Mouse (Mus musculus): ENCODE data around the gene Kdm3a.

GRCm38 (mm10) chr6:71613225-71613624 lies 19.6 kb downstream of the Kdm3a start:
- TF ChIP-seq CTCF (IDR thresholded peaks at IDR 0.05; ENCODE audit: borderline replicate concordance, insufficient read depth, low read length) = no peak
- TF ChIP-seq POLR2A (IDR thresholded peaks at IDR 0.05; ENCODE audit: low read depth, low read length) = no peak
